Mouse (Mus musculus): ENCODE measurements at regions not wholly inside any gene's neighbourhood (a gene's known extent, or its start where the extent isn't known, plus 50 kb on each side); places are given as distances from the start of the nearest gene placed in this dataset.
"Not testable (repeated sequence)": the region's sequence is repeated elsewhere in the genome, so short reads cannot be mapped to it uniquely, and the experiment has no call there.

- DNase-seq (ENCODE audit: low read depth, low spot score), result no peak
These were observed 84.5 kb downstream of the Fam43a start for GRCm38 (mm10) chr16:30683986-30684385.

GRCm38 (mm10) chr16:30686536-30686935, 87.0 kb downstream of the Fam43a start:
- DNase-seq (ENCODE audit: low read depth, low spot score), result peak; percentile 29

- DNase-seq (ENCODE audit: low read depth, low spot score), result no peak
These were observed 87.7 kb downstream of the Fam43a start for GRCm38 (mm10) chr16:30687225-30687624.

- DNase-seq (ENCODE audit: low read depth, low spot score), result no peak
These were observed 88.2 kb downstream of the Fam43a start for GRCm38 (mm10) chr16:30687682-30688081.

GRCm38 (mm10) chr16:30690531-30690930, 91.0 kb downstream of the Fam43a start:
- no peak for DNase-seq (ENCODE audit: low read depth, low spot score)

- DNase-seq (ENCODE audit: low read depth, low spot score), result no peak
These were observed 92.4 kb downstream of the Fam43a start for GRCm38 (mm10) chr16:30691964-30692363.

- no peak for DNase-seq (ENCODE audit: low read depth, low spot score)
These were observed 93.1 kb downstream of the Fam43a start for GRCm38 (mm10) chr16:30692541-30693141.

- DNase-seq (ENCODE audit: low read depth, low spot score), result no peak
These were observed 93.7 kb downstream of the Fam43a start for GRCm38 (mm10) chr16:30693206-30693605.

GRCm38 (mm10) chr16:30693839-30694527, 94.5 kb downstream of the Fam43a start:
- DNase-seq (ENCODE audit: low read depth, low spot score), result no peak

- no peak for DNase-seq (ENCODE audit: low read depth, low spot score)
These were observed 96.2 kb downstream of the Fam43a start for GRCm38 (mm10) chr16:30695691-30696090.

- DNase-seq (ENCODE audit: low read depth, low spot score), result no peak
These were observed 97.7 kb downstream of the Fam43a start for GRCm38 (mm10) chr16:30697209-30697608.

GRCm38 (mm10) chr16:30697806-30698205, 98.3 kb downstream of the Fam43a start:
- DNase-seq (ENCODE audit: low read depth, low spot score), result no peak

GRCm38 (mm10) chr16:30703831-30704230, 104.3 kb downstream of the Fam43a start:
- no peak for DNase-seq (ENCODE audit: low read depth, low spot score)

- DNase-seq (ENCODE audit: low read depth, low spot score), result no peak
These were observed 110.0 kb downstream of the Fam43a start for GRCm38 (mm10) chr16:30709501-30709900.

- DNase-seq (ENCODE audit: low read depth, low spot score), result no peak
These were observed 110.5 kb downstream of the Fam43a start for GRCm38 (mm10) chr16:30709975-30710374.

GRCm38 (mm10) chr16:30712570-30712969, 113.0 kb downstream of the Fam43a start:
- no peak for DNase-seq (ENCODE audit: low read depth, low spot score)

- not testable (repeated sequence) for DNase-seq (ENCODE audit: low read depth, low spot score)
These were observed 118.1 kb downstream of the Fam43a start for GRCm38 (mm10) chr16:30717577-30717976.

GRCm38 (mm10) chr16:30720791-30721190, 121.3 kb downstream of the Fam43a start:
- DNase-seq (ENCODE audit: low read depth, low spot score), result no peak

- DNase-seq (ENCODE audit: low read depth, low spot score), result no peak
These were observed 121.7 kb downstream of the Fam43a start for GRCm38 (mm10) chr16:30721223-30721622.

GRCm38 (mm10) chr16:30722372-30722771, 122.8 kb downstream of the Fam43a start:
- DNase-seq (ENCODE audit: low read depth, low spot score), result no peak

GRCm38 (mm10) chr16:30724591-30724990, 125.1 kb downstream of the Fam43a start:
- no peak for DNase-seq (ENCODE audit: low read depth, low spot score)

GRCm38 (mm10) chr16:30732770-30733415, 133.4 kb downstream of the Fam43a start:
- no peak for DNase-seq (ENCODE audit: low read depth, low spot score)

- no peak for DNase-seq (ENCODE audit: low read depth, low spot score)
These were observed 134.0 kb downstream of the Fam43a start for GRCm38 (mm10) chr16:30733478-30733877.

Measured in A20 (cell line).